Mouse (Mus musculus) forebrain, embryonic 11.5 days (tissue): ENCODE data around the gene Pank4. TPM values are rescaled to one million over a fixed set of nuclear protein-coding genes. Genes with fewer than 3 reads are reported as not detected.

Source experiments
- ATAC-seq: fragments of 200-750 bp; cut with Nextera tagmentation; replicated peaks from 2 replicates; pipeline ENCODE4 v1.8.0; 2017; ENCODE audit warnings: moderate TSS enrichment; ENCODE audit not compliant: low FRiP score
- DNase-seq: peaks from one replicate; pipeline ENCODE4 v3.0.0-alpha.2; 2017; ENCODE audit warnings: low spot score
- H3K27ac ChIP-seq: fragments of 300-500 bp; sonication (generic); 2 replicates; pipeline ENCODE4 v1.5.1; 2014; ENCODE audit warnings: low read depth, low read length
- H3K27me3 ChIP-seq: fragments of 300-500 bp; sonication (generic); 2 replicates; pipeline ENCODE4 v1.6.1; 2014; ENCODE audit warnings: mild to moderate bottlenecking, low read length, mixed read lengths; ENCODE audit not compliant: control insufficient read depth, insufficient read depth
- H3K36me3 ChIP-seq: fragments of 300-500 bp; sonication (generic); 2 replicates; pipeline ENCODE4 v1.6.1; 2014; ENCODE audit warnings: mild to moderate bottlenecking, low read length, moderate library complexity, mixed read lengths; ENCODE audit not compliant: control insufficient read depth, insufficient read depth
- H3K4me1 ChIP-seq: fragments of 300-500 bp; sonication (generic); replicated peaks from 2 replicates; pipeline ENCODE4 v1.6.1; 2014; ENCODE audit warnings: low read length, mixed read lengths; ENCODE audit not compliant: control insufficient read depth, insufficient read depth
- H3K4me2 ChIP-seq: fragments of 300-500 bp; sonication (generic); 2 replicates; pipeline ENCODE4 v1.6.1; 2014; ENCODE audit warnings: low read depth, mild to moderate bottlenecking, low read length, moderate library complexity, mixed read lengths; ENCODE audit not compliant: severe bottlenecking
- H3K4me3 ChIP-seq: fragments of 300-500 bp; sonication (generic); 2 replicates; pipeline ENCODE4 v1.5.1; 2014; ENCODE audit warnings: low read depth, low read length
- H3K9ac ChIP-seq: fragments of 300-500 bp; sonication (generic); 2 replicates; pipeline ENCODE4 v1.6.1; 2014; ENCODE audit warnings: low read length
- H3K9me3 ChIP-seq: fragments of 300-500 bp; sonication (generic); 2 replicates; pipeline ENCODE4 v1.6.1; 2016; ENCODE audit warnings: low read length, mixed read lengths; ENCODE audit not compliant: control insufficient read depth
- WGBS: fragments of 180-500 bp; shearing (Covaris S2); extraction: QIAGEN DNeasy Blood & Tissue Kit; methylation state at CpG from one replicate; pipeline ENCODE4 v1.1.7; 2014; 5-methylcytosine and 5-hydroxymethylcytosine counted together
- polyA plus RNA-seq: library from polyadenylated mRNA; unstranded; fragments of >200 nt; fragmentation: Nextera tagmentation; extraction: Ambion mirVana; gene quantifications from 2 replicates; pipeline ENCODE4 v1.2.1, GENCODE M21; 2014

Pank4 gene
- polyA plus RNA-seq, 1 experiment from 2014 or later, result 43.1 TPM

DNA sequence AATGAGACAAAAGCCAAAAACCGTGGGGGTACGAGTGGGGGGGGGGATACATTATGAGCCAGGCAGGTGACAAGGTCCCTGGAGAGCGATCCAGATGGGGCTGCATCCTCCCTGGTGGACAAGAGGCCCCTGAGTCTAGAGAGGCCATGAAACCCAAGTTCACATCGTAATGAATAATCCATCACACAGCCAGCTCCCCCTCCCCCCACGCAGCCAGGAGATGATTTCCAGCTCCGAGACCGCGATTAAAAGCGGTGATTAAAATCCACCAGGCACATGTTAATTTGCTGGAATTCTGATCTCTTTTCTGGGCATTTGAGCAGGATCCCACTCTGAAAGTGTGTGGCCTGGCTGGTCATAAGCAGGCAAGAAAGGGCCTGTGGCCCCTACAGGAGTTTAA lies 56.9 kb downstream of the Pank4 start:
- WGBS, result 65% methylated on average over 9 of the region's 9 CpGs

GRCm38 (mm10) chr4:155022228-155022855 lies 58.4 kb downstream of the Pank4 start:
- H3K4me2 ChIP-seq, result no peak overlapping the region
- no peak overlapping the region for H3K4me3 ChIP-seq
- DNase-seq (no peak), ATAC-seq (no peak)
- H3K9me3 ChIP-seq, result no peaks in the 10 kb centered on the region
- H3K4me1 ChIP-seq, result peaks cover 15% of the 10 kb centered on the region
- no peaks in the 10 kb centered on the region for H3K36me3 ChIP-seq
- 0 out of 2 replicates have a peak, but pooled peaks cover 2% of the 10 kb centered on the region for H3K27me3 ChIP-seq
- 80% methylated on average over 7 of the region's 7 CpGs for WGBS
- H3K27ac ChIP-seq, result no peak overlapping the region
- H3K9ac ChIP-seq, result no peak overlapping the region

More for the DNA sequence above, 56.9 kb downstream of the Pank4 start:
- no peak overlapping the region for H3K4me3 ChIP-seq
- H3K4me2 ChIP-seq, result no peak overlapping the region
- H3K4me1 ChIP-seq, result peaks cover 15% of the 10 kb centered on the region
- H3K27ac ChIP-seq, result no peak overlapping the region
- no peaks in the 10 kb centered on the region for H3K36me3 ChIP-seq
- no peak overlapping the region for H3K9ac ChIP-seq
- ATAC-seq, result no peak
- no peak for DNase-seq
- no peaks in the 10 kb centered on the region for H3K9me3 ChIP-seq
- peaks cover 2% of the 10 kb centered on the region; the same call in 1 of the 2 replicates for H3K27me3 ChIP-seq

GRCm38 (mm10) chr4:155024170-155025010 lies 60.5 kb downstream of the Pank4 start:
- Histone ChIP-seq H3K4me1 (peaks cover 5% of the 10 kb centered on the region; the same call in 1 of the 2 replicates), H3K4me2 (no peak overlapping the region), H3K9me3 (no peaks in the 10 kb centered on the region), H3K9ac (no peak overlapping the region), H3K36me3 (no peaks in the 10 kb centered on the region), H3K27me3 (no peaks in the 10 kb centered on the region), H3K27ac (0 out of 2 replicates have a peak overlapping the region, but pooled peaks have one; percentile 18), H3K4me3 (no peak overlapping the region)
- 81% methylated on average over 11 of the region's 11 CpGs for WGBS
- ATAC-seq (peak; percentile 39; the same call in 1 of the 2 replicates), DNase-seq (no peak)

Other genes starting within 250 kb of the Pank4 start
- 0.11 and 0.20 TPM in 2 replicates for gene Ttc34, start 126.7 kb upstream of the Pank4 start, polyA plus RNA-seq
- 0.21 TPM in 1 of 2 replicates, not detected in the other for gene Mmel1, start 94.5 kb upstream of the Pank4 start, polyA plus RNA-seq
- gene Fam213b, start 65.0 kb upstream of the Pank4 start, polyA plus RNA-seq, result 29.4 and 32.0 TPM in 2 replicates
- gene Tnfrsf14, start 35.6 kb upstream of the Pank4 start, polyA plus RNA-seq, result 0.61 and 1.4 TPM in 2 replicates
- gene Hes5, start 3.2 kb upstream of the Pank4 start, polyA plus RNA-seq, result 313 and 318 TPM in 2 replicates
- 2.4 and 3.1 TPM in 2 replicates for gene Plch2, start 92.7 kb downstream of the Pank4 start, polyA plus RNA-seq
- 7.2 and 9.7 TPM in 2 replicates for gene Pex10, start 102.9 kb downstream of the Pank4 start, polyA plus RNA-seq
- gene Rer1, start 122.3 kb downstream of the Pank4 start, polyA plus RNA-seq, result 130 and 137 TPM in 2 replicates
- 4.8 TPM in 2 replicates for gene Morn1, start 122.5 kb downstream of the Pank4 start, polyA plus RNA-seq